Mouse (Mus musculus): ENCODE results near the gene Bcl11b.

The Bcl11b gene

GRCm38 (mm10) chr12:107890326-107890725, 113.1 kb downstream of the Bcl11b start:
- no peak for DNase-seq (ENCODE audit: low spot score in 2 of 2)

- DNase-seq (ENCODE audit: low spot score in 2 of 2) = no peak
Observed at GRCm38 (mm10) chr12:107889841-107890240, 113.6 kb downstream of the Bcl11b start.

- no peak for DNase-seq (ENCODE audit: low spot score in 2 of 2)
Observed at GRCm38 (mm10) chr12:107888646-107889045, 114.8 kb downstream of the Bcl11b start.

GRCm38 (mm10) chr12:107888049-107888448, 115.4 kb downstream of the Bcl11b start:
- no peak for DNase-seq (ENCODE audit: low spot score in 2 of 2)

- no peak for DNase-seq (ENCODE audit: low spot score in 2 of 2)
Observed at GRCm38 (mm10) chr12:107887621-107888020, 115.8 kb downstream of the Bcl11b start.

GRCm38 (mm10) chr12:107884330-107885065, 118.9 kb downstream of the Bcl11b start:
- DNase-seq (ENCODE audit: low spot score in 2 of 2) = no peak

GRCm38 (mm10) chr12:107881726-107882125, 121.7 kb downstream of the Bcl11b start:
- DNase-seq (ENCODE audit: low spot score in 2 of 2) = no peak

GRCm38 (mm10) chr12:107880748-107881147, 122.7 kb downstream of the Bcl11b start:
- no peak for DNase-seq (ENCODE audit: low spot score in 2 of 2)

- DNase-seq (ENCODE audit: low spot score in 2 of 2) = no peak
Observed at GRCm38 (mm10) chr12:107879114-107879777, 124.2 kb downstream of the Bcl11b start.

GRCm38 (mm10) chr12:107876237-107876636, 127.2 kb downstream of the Bcl11b start:
- no peak for DNase-seq (ENCODE audit: low spot score in 2 of 2)

- DNase-seq (ENCODE audit: low spot score in 2 of 2) = no peak
Observed at GRCm38 (mm10) chr12:107874467-107875142, 128.8 kb downstream of the Bcl11b start.

- DNase-seq (ENCODE audit: low spot score in 2 of 2) = no peak
Observed at GRCm38 (mm10) chr12:107869526-107870050, 133.8 kb downstream of the Bcl11b start.

GRCm38 (mm10) chr12:107868291-107868690, 135.1 kb downstream of the Bcl11b start:
- DNase-seq (ENCODE audit: low spot score in 2 of 2) = no peak
